Mouse (Mus musculus): Measurements from ENCODE around the gene Cfap298. TPM values are rescaled to one million over a fixed set of nuclear protein-coding genes. Genes with fewer than 3 reads are reported as not detected.
A peak's percentile ranks its signal among the peaks of the same experiment; 100 is the strongest.

Cfap298 gene
- polyA plus RNA-seq (2015; fragmentation: Nextera tagmentation; extraction: Ambion mirVana): 40.1 and 42.7 TPM in 2 replicates

DNA sequence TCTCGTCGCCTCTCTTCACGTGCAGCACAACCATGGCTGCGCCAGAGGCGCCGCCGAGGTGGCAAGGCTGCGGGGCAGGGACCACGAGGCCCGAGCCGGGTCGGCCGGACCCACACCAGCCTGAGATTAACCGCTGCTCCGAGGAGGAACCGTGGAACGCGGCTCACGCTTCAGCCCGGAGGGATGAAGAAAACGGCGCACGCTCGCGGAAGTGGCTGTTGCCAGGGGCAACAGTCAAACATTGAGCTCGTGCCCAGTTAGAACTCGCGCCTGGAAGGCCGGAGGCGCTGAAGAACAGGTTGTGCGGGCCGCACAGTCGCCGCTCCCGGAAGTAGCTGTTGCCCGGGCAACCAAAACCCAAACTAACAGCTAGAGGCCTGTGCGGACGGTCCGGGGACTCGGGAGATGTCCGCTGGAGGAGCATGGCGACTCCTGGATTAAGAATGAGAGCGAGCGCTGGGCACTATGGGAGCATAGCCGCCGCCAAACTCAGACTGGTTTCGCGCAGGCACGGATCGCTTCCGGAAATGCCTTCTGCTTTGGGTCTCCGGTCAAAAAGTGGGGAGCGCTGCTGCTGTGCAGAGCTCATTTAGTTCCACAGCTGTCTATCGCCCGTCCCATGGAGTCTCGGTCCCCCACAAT lies at the start of gene Cfap298:
TSS of gene Cfap298 (minus strand) at position 428 of the 642 bp plus-strand sequence.
- no peaks in the 10 kb centered on the region for H3K36me3 ChIP-seq
- H3K4me2 ChIP-seq: peak within 1 kb of the TSS; percentile 81
- WGBS: under 1% methylated on average over 56 of the region's 56 CpGs
- no peaks in the 10 kb centered on the region for H3K9me3 ChIP-seq
- H3K9ac ChIP-seq: peak within 1 kb of the TSS; percentile 68
- ATAC-seq (ENCODE audit: insufficient read depth, low FRiP score, low read depth): peak; percentile 96
- peak within 1 kb of the TSS; percentile 79 for H3K4me3 ChIP-seq (replicated peaks)
- peak within 1 kb of the TSS; percentile 85 for H3K27ac ChIP-seq
- no peaks in the 10 kb centered on the region for H3K27me3 ChIP-seq (replicated peaks)
- peaks cover 3% of the 10 kb centered on the region; the same call in 1 of the 2 replicates for H3K4me1 ChIP-seq

DNA sequence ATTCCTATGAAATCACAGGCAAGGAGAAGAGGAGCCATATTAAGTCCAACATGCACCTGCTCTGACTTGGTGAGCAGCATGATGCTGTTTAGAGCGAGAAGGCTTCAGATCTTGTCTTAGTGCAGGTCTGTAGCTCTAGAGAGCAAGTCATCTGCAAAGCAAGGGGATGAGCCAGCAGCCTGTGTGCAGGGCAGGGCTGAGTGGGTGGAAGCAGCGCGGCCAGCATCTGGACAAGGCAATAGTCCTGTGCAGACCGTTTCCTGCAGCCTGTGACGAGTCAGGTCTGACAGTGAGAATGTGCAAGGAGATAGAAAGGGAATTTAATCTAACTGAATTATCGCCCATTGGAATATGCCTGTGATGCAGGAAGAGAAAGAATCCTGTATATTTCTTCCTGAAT lies 36.1 kb upstream of the Cfap298 start:
- Histone ChIP-seq H3K9me3 (no peaks in the 10 kb centered on the region), H3K27me3 (replicated peaks) (no peaks in the 10 kb centered on the region), H3K4me2 (no peak overlapping the region), H3K27ac (no peak overlapping the region), H3K4me3 (replicated peaks) (no peak overlapping the region), H3K4me1 (no peaks in the 10 kb centered on the region), H3K9ac (no peak overlapping the region), H3K36me3 (0 out of 2 replicates have a peak, but pooled peaks cover 10% of the 10 kb centered on the region)
- 90% methylated on average over 6 of the region's 6 CpGs for WGBS
- ATAC-seq (ENCODE audit: insufficient read depth, low FRiP score, low read depth): no peak

DNA sequence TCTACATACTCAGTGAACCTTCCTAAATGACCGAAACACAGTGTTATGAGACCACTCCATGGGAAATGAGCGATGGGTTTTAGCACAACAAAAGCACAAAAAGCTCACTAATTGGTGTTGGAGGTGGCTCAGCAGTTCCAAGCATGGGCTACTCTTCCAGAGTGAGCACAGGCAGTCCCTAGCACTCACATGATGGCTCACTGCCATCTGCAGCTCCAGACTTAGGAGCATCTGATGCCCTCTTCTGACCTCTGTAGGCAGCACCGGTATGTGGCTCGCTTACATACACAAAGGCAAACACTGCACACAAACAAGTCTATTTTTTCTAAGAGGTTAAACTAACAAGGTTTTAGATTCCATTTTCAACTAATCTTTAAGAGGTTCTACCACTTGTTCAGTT lies 31.3 kb upstream of the Cfap298 start:
- H3K27ac ChIP-seq: no peak overlapping the region
- H3K4me2 ChIP-seq: no peak overlapping the region
- no peaks in the 10 kb centered on the region for H3K4me1 ChIP-seq
- ATAC-seq (ENCODE audit: insufficient read depth, low FRiP score, low read depth): no peak
- 71% methylated on average over 4 of the region's 4 CpGs for WGBS
- no peaks in the 10 kb centered on the region for H3K27me3 ChIP-seq (replicated peaks)
- H3K9me3 ChIP-seq: no peaks in the 10 kb centered on the region
- no peak overlapping the region for H3K4me3 ChIP-seq (replicated peaks)
- no peak overlapping the region for H3K9ac ChIP-seq
- peaks cover 10% of the 10 kb centered on the region for H3K36me3 ChIP-seq

DNA sequence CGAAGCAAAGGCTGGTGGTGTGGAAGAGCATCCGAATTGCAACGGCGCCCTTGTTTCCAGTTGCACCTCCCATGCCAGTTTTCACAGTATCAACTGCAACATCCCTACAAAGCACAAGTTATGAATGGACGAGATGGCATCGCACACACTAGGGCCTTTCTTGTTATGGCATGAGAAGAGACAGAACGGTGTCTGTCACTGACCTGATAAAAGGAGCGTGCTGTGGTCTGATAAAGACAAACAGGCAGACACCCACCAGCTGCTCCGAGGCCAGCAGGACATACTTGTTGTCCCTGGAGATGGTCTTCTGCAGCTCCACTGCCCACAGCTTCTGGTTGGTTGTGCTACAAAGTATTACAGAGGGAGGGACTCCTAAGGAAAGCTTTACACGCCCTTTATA lies 29.4 kb upstream of the Cfap298 start:
- no peaks in the 10 kb centered on the region for H3K27me3 ChIP-seq (replicated peaks)
- H3K9ac ChIP-seq: no peak overlapping the region
- peak; percentile 94; the same call in 1 of the 2 replicates for ATAC-seq (ENCODE audit: insufficient read depth, low FRiP score, low read depth)
- peaks cover 7% of the 10 kb centered on the region for H3K36me3 ChIP-seq
- H3K4me3 ChIP-seq (replicated peaks): no peak overlapping the region
- no peaks in the 10 kb centered on the region for H3K9me3 ChIP-seq
- no peak overlapping the region for H3K27ac ChIP-seq
- H3K4me1 ChIP-seq: no peaks in the 10 kb centered on the region
- 85% methylated on average over 10 of the region's 10 CpGs for WGBS
- H3K4me2 ChIP-seq: no peak overlapping the region

DNA sequence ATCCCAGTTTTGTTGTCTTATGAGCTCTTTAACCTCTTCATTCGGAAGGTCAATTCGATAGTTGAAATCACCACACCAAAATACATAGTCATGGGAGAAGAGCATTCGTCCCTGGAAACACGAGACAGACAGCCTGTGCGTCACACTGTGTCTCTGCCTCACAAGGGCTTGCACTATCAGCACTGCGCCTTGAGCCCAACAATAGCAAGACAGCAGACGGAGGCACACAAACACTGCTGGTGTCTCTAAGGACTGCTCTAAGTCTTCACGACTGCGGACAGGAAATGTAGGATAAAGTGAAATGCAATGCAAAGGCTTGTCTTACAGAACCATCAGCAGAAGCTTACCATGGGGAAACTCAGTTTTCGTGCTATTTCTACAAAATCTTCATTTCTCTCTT lies 29.0 kb upstream of the Cfap298 start:
- ATAC-seq (ENCODE audit: insufficient read depth, low FRiP score, low read depth): no peak
- Histone ChIP-seq H3K27ac (no peak overlapping the region), H3K4me3 (replicated peaks) (no peak overlapping the region), H3K4me2 (no peak overlapping the region), H3K9me3 (no peaks in the 10 kb centered on the region), H3K9ac (no peak overlapping the region), H3K27me3 (replicated peaks) (no peaks in the 10 kb centered on the region), H3K36me3 (peaks cover 7% of the 10 kb centered on the region), H3K4me1 (no peaks in the 10 kb centered on the region)
- 86% methylated on average over 10 of the region's 10 CpGs for WGBS

DNA sequence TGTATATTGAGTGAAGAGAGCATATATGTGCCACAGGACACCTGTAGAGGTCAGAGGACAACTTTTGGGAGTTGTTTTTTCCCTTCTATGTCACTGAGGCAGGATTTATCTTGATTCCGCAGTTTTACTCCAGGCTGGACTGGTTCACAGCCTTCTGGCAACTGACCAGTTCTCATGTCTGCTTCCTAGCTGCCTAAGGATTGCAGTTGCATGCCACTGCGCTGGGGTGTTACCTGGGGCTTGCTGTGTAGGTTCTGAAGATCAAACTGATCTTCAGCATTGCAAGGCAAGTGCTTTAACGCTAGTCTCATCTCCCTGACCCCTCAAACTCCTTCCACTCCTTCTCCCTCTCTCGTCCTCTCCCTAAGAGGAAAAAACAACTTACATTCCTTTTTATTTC lies 28.3 kb upstream of the Cfap298 start:
- Histone ChIP-seq H3K9me3 (no peaks in the 10 kb centered on the region), H3K4me1 (no peaks in the 10 kb centered on the region), H3K4me2 (no peak overlapping the region), H3K4me3 (replicated peaks) (no peak overlapping the region), H3K27ac (no peak overlapping the region), H3K27me3 (replicated peaks) (no peaks in the 10 kb centered on the region), H3K9ac (no peak overlapping the region), H3K36me3 (peaks cover 7% of the 10 kb centered on the region)
- 90% methylated on average over 4 of the region's 4 CpGs for WGBS
- ATAC-seq (ENCODE audit: insufficient read depth, low FRiP score, low read depth): no peak

DNA sequence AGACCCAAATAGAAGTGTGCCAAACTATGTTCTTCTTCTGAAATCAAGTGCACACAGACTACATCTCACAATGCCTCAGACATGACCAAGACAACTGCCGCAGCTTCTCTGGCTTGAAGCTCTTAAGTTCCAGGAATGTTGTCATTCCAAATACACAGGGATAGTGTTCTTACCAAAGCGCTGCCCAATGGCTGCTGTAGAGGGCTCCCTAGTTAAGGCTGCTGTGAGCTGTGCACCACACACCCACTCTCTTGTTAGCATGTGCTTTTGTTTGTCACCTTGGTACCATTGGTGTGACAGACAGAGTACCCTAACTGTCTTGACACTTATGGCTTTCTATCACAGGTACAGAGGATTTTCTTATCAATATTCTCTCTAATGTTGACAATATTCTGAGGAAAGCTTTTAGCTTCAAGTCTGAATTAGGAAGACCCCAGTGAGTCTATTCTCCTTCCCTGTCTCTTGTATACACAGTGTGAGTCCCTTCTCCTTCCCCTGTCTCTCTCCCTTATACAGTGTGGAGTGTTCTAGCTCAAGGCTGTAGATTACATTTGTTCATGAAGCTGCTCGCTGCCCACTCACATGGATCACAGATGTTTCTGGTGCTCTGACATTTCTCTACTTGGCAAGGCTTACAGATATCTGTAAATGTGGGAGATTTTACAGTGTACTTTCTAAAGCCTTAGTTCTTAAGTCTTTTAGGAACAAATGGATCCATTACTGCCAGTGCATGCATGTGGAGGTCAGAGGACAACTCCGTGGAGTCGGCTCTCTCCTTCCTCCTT lies 23.6 kb upstream of the Cfap298 start:
- Histone ChIP-seq H3K9me3 (no peaks in the 10 kb centered on the region), H3K4me2 (no peak overlapping the region), H3K36me3 (0 out of 2 replicates have a peak, but pooled peaks cover 4% of the 10 kb centered on the region), H3K9ac (no peak overlapping the region), H3K4me3 (replicated peaks) (no peak overlapping the region), H3K27ac (no peak overlapping the region), H3K27me3 (replicated peaks) (no peaks in the 10 kb centered on the region), H3K4me1 (no peaks in the 10 kb centered on the region)
- ATAC-seq (ENCODE audit: insufficient read depth, low FRiP score, low read depth): no peak
- 70% methylated on average over 5 of the region's 5 CpGs for WGBS

DNA sequence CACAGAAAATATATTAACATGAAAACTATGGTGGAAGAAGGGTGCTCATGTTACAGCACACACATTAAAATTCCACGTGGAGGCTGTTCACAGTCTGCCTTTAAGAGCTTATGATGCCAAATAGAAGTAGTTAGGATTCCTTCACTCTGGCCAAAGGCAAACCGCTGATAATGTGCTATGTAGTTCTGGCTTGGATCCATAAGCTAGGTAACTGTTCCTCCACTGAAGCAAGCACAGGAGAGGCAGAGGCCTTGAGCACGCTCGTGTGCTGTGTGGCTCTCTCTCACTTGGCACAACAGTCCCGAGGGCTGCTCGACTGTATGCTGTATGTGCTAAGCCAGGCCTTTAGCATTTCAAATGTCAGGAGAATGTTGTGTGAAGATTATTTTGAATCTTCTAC lies 20.6 kb upstream of the Cfap298 start:
- peaks cover 10% of the 10 kb centered on the region; the same call in 1 of the 2 replicates for H3K36me3 ChIP-seq
- ATAC-seq (ENCODE audit: insufficient read depth, low FRiP score, low read depth): no peak

DNA sequence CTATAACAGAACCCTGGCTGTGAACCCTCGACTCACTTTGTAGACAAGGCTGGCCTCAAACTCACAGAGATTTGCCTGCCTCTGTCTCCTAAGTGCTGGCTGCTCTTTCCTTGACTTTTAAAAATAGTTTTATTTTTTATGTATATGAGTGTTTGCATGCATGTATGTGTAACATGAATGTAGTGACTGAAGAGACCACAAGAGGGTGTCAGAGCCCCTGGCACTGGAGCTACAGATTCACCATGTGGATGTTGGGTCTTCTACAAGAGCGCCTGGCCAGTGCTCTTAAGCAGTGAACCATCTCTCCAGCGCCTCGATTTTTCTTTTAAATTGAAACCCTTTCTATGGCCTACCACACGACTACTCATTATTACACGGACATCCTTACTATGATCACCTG lies 18.9 kb upstream of the Cfap298 start:
- Histone ChIP-seq H3K9me3 (no peaks in the 10 kb centered on the region), H3K9ac (no peak overlapping the region), H3K4me2 (no peak overlapping the region), H3K4me3 (replicated peaks) (no peak overlapping the region), H3K36me3 (peaks cover 10% of the 10 kb centered on the region; the same call in 1 of the 2 replicates), H3K4me1 (no peaks in the 10 kb centered on the region), H3K27me3 (replicated peaks) (no peaks in the 10 kb centered on the region), H3K27ac (no peak overlapping the region)
- 92% methylated on average over 6 of the region's 6 CpGs for WGBS
- no peak for ATAC-seq (ENCODE audit: insufficient read depth, low FRiP score, low read depth)

More for the DNA sequence above, 20.6 kb upstream of the Cfap298 start:
- H3K27ac ChIP-seq: no peak overlapping the region
- H3K4me2 ChIP-seq: no peak overlapping the region
- no peak overlapping the region for H3K9ac ChIP-seq
- H3K27me3 ChIP-seq (replicated peaks): no peaks in the 10 kb centered on the region
- WGBS: 76% methylated on average over 6 of the region's 6 CpGs
- H3K4me3 ChIP-seq (replicated peaks): no peak overlapping the region
- H3K9me3 ChIP-seq: no peaks in the 10 kb centered on the region
- no peaks in the 10 kb centered on the region for H3K4me1 ChIP-seq

DNA sequence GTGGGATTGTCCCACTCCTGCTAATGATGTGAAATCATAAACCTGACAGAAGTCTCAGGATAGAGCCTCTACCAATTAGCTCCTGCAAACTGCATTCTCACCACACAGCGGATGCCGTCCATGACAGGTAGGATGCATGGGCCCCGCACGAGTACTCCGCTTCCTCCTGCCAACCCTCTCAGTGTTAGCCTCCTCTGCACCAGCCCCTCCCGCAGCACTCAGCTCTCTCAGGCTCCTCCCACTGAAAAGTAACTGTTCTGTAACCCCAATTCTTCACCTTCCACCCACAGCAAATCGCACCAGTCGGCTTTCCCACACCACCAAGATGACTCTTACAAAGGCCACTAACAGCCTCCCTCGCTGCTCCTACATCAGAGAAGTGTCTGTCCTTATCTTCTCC lies 18.2 kb upstream of the Cfap298 start:
- no peak overlapping the region for H3K9ac ChIP-seq
- H3K27ac ChIP-seq: no peak overlapping the region
- no peak overlapping the region for H3K4me3 ChIP-seq (replicated peaks)
- no peaks in the 10 kb centered on the region for H3K27me3 ChIP-seq (replicated peaks)
- 85% methylated on average over 9 of the region's 9 CpGs for WGBS
- peaks cover 10% of the 10 kb centered on the region; the same call in 1 of the 2 replicates for H3K36me3 ChIP-seq
- ATAC-seq (ENCODE audit: insufficient read depth, low FRiP score, low read depth): no peak
- H3K4me2 ChIP-seq: no peak overlapping the region
- H3K4me1 ChIP-seq: no peaks in the 10 kb centered on the region
- H3K9me3 ChIP-seq: no peaks in the 10 kb centered on the region

DNA sequence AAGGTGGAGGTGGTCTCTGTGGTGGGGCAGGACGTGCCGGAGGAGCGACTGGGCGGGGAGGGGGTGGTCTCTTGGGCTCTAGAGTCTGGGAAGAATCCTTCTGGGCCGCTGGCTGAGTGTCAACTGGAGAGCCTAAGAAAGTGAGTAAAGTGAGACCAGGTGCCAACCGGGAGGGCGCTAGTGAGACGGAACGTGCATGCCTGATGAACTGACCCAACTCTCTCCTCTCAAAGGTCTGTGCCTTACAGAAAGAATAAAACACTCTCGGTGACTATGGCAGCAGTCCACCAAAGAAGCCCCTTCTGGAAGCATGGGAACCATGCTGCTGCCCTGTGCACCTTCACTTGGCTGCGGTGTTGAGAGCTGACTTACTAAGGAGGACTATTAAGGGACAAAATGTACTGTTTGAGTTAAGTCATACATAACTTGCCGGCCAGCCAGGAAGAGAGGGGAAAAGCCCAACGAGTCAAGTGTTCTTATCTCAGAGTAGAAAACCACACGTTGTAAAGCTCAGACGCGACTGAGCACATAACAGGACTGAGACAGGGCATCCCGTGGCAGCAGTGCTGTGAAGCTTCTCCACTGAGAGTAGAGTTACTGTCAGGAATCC lies 15.5 kb upstream of the Cfap298 start:
- no peaks in the 10 kb centered on the region for H3K9me3 ChIP-seq

DNA sequence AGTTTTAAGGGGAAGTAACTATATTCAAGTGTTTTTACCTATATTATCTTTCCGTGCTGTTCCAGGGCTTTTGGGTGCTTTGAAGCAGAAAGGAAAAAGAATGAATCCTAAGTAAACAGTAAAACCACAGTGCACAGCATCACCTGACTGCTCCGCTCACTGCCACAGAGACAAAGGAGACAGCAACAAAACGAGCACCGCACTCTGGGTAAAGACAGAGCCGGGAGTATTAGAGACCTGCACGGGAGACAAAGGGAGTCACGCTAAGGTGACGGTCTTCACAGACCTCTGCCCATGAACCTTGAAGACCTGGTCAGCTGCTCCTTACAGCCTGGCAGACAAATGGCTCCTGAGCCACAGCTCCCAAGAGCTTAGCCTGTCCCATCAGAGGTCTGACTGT lies 12.1 kb upstream of the Cfap298 start:
- ATAC-seq (ENCODE audit: insufficient read depth, low FRiP score, low read depth): no peak
- no peaks in the 10 kb centered on the region for H3K27me3 ChIP-seq (replicated peaks)
- H3K9ac ChIP-seq: no peak overlapping the region
- H3K36me3 ChIP-seq: peaks cover 17% of the 10 kb centered on the region; the same call in 1 of the 2 replicates
- H3K4me1 ChIP-seq: no peaks in the 10 kb centered on the region
- no peaks in the 10 kb centered on the region for H3K9me3 ChIP-seq
- 74% methylated on average over 8 of the region's 8 CpGs for WGBS
- H3K27ac ChIP-seq: no peak overlapping the region
- no peak overlapping the region for H3K4me2 ChIP-seq
- no peak overlapping the region for H3K4me3 ChIP-seq (replicated peaks)

More for the DNA sequence above, 15.5 kb upstream of the Cfap298 start:
- Histone ChIP-seq H3K4me2 (no peak overlapping the region), H3K27me3 (replicated peaks) (no peaks in the 10 kb centered on the region), H3K9ac (no peak overlapping the region), H3K36me3 (peaks cover 12% of the 10 kb centered on the region; the same call in 1 of the 2 replicates), H3K4me3 (replicated peaks) (no peak overlapping the region), H3K4me1 (no peaks in the 10 kb centered on the region), H3K27ac (no peak overlapping the region)
- WGBS: 60% methylated on average over 17 of the region's 17 CpGs
- ATAC-seq (ENCODE audit: insufficient read depth, low FRiP score, low read depth): no peak
